Mouse (Mus musculus): ENCODE results near the gene Tusc2. TPM values are rescaled to one million over a fixed set of nuclear protein-coding genes. Genes with fewer than 3 reads are reported as not detected.

The Tusc2 gene
- total and polyA plus RNA-seq, 3 experiments, result 36.2 to 48.9 TPM; not detected in 1

GRCm38 (mm10) chr9:107599842-107600241 is 36.8 kb downstream of the Tusc2 start:
- Histone ChIP-seq H3K27ac (ENCODE audit: control insufficient read depth, low read depth, low read length) (no peak overlapping the region), H3K79me2 (ENCODE audit: control insufficient read depth, insufficient read depth, low read length, poor library complexity) (no peaks in the 10 kb centered on the region; the same call in 1 of the 2 replicates), H3K4me1 (ENCODE audit: control insufficient read depth in 1 of 2, insufficient read depth in 2 of 2, low read length in 2 of 2) (peaks cover 0 to 18% of the 10 kb centered on the region in 2 experiments; a peak in 2 of 4 replicates), H3K4me3 (ENCODE audit: control insufficient read depth in 1 of 2, insufficient read depth in 1 of 2, low read depth in 2 of 2, low read length in 2 of 2) (no peak overlapping the region), H3K9ac (ENCODE audit: control insufficient read depth, low read depth, low read length, poor library complexity, severe bottlenecking) (no peak overlapping the region), H3K36me3 (ENCODE audit: control insufficient read depth in 1 of 2, insufficient read depth in 2 of 2, low read length in 2 of 2) (peaks cover 0 to 6% of the 10 kb centered on the region in 2 experiments; a peak in 2 of 4 replicates), H3K27me3 (ENCODE audit: control insufficient read depth in 1 of 2, insufficient read depth in 2 of 2, low read length in 2 of 2) (no peaks in the 10 kb centered on the region), H3K9me3 (replicated peaks; ENCODE audit: insufficient read depth, low read length) (no peaks in the 10 kb centered on the region)
- DNase-seq (ENCODE audit: low read depth, low spot score), result no peak
- no peak for TF ChIP-seq ZC3H11A (IDR thresholded peaks at IDR 0.05; ENCODE audit: low read depth, low read length)
- no peak for TF ChIP-seq GABPA (IDR thresholded peaks at IDR 0.05; ENCODE audit: low read depth, low read length)
- no peak for TF ChIP-seq SMC3 (IDR thresholded peaks at IDR 0.05; ENCODE audit: low read depth, low read length)
- no peak for TF ChIP-seq CHD1 (IDR thresholded peaks at IDR 0.05; ENCODE audit: low read depth, low read length)
- TF ChIP-seq SIN3A (IDR thresholded peaks at IDR 0.05; ENCODE audit: low read length), result no peak
- TF ChIP-seq MAX (IDR thresholded peaks at IDR 0.05; ENCODE audit: low read length), result no peak
- no peak for TF ChIP-seq KAT2A (conservative IDR thresholded peaks at IDR 0.05; ENCODE audit: low read depth, low read length)
- no peak for TF ChIP-seq TCF12 (IDR thresholded peaks at IDR 0.05; ENCODE audit: low read depth, low read length)
- no peak for TF ChIP-seq CHD2 (IDR thresholded peaks at IDR 0.05; ENCODE audit: low read length)
- no peak for TF ChIP-seq ZNF384 (IDR thresholded peaks at IDR 0.05; ENCODE audit: low read depth, low read length)
- TF ChIP-seq MXI1 (IDR thresholded peaks at IDR 0.05; ENCODE audit: low read depth, low read length), result no peak

GRCm38 (mm10) chr9:107600745-107601144 is 37.7 kb downstream of the Tusc2 start:
- TF ChIP-seq CTCF (IDR thresholded peaks at IDR 0.05 in 2 of 3, conservative IDR thresholded peaks at IDR 0.05 in 1 of 3; ENCODE audit: control insufficient read depth in 1 of 3, insufficient read depth in 1 of 3, low read depth in 2 of 3, low read length in 3 of 3, poor library complexity in 1 of 3, severe bottlenecking in 1 of 3) (peak; percentile 41 to 56 (median 41)), ZC3H11A (IDR thresholded peaks at IDR 0.05; ENCODE audit: low read depth, low read length) (no peak)
- no peaks in the 10 kb centered on the region for H3K9me3 ChIP-seq (replicated peaks; ENCODE audit: insufficient read depth, low read length)
- DNase-seq (ENCODE audit: low read depth, low spot score), result no peak
- H3K4me1 ChIP-seq (ENCODE audit: control insufficient read depth in 1 of 2, insufficient read depth in 2 of 2, low read length in 2 of 2), result peaks cover 0 to 18% of the 10 kb centered on the region in 2 experiments; a peak in 2 of 4 replicates
- no peak overlapping the region for H3K27ac ChIP-seq (ENCODE audit: control insufficient read depth, low read depth, low read length)
- H3K9ac ChIP-seq (ENCODE audit: control insufficient read depth, low read depth, low read length, poor library complexity, severe bottlenecking), result no peak overlapping the region
- H3K79me2 ChIP-seq (ENCODE audit: control insufficient read depth, insufficient read depth, low read length, poor library complexity), result no peaks in the 10 kb centered on the region; the same call in 1 of the 2 replicates
- H3K36me3 ChIP-seq (ENCODE audit: control insufficient read depth in 1 of 2, insufficient read depth in 2 of 2, low read length in 2 of 2), result peaks cover 0 to 6% of the 10 kb centered on the region in 2 experiments; a peak in 2 of 4 replicates
- no peak overlapping the region for H3K4me3 ChIP-seq (ENCODE audit: control insufficient read depth in 1 of 2, insufficient read depth in 1 of 2, low read depth in 2 of 2, low read length in 2 of 2)
- H3K27me3 ChIP-seq (ENCODE audit: control insufficient read depth in 1 of 2, insufficient read depth in 2 of 2, low read length in 2 of 2), result no peaks in the 10 kb centered on the region

DNA sequence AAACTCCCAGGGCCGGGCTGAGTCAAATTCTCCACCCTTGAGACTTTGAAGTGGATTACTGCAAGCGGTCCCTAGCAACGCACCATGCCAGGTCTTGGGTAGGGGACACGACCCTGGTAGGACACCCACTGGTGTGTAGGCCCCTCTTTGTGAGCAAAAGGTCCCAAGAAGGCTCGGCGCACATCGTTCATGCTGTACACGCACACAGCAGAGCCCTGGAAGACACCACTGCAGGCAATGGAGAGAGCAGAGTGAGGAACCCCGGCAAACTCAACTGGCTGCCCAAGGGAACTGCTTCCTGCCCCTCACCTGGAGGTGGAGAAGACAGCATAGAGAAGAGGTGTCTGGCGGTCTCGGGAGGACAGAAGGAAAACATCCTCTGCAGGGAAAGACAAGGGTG is 38.2 kb downstream of the Tusc2 start:
- peaks cover 0 to 6% of the 10 kb centered on the region in 2 experiments; a peak in 2 of 4 replicates for H3K36me3 ChIP-seq (ENCODE audit: control insufficient read depth in 1 of 2, insufficient read depth in 2 of 2, low read length in 2 of 2)
- no peak overlapping the region for H3K27ac ChIP-seq (ENCODE audit: control insufficient read depth, low read depth, low read length)
- H3K79me2 ChIP-seq (ENCODE audit: control insufficient read depth, insufficient read depth, low read length, poor library complexity), result no peaks in the 10 kb centered on the region; the same call in 1 of the 2 replicates
- no peaks in the 10 kb centered on the region for H3K27me3 ChIP-seq (ENCODE audit: control insufficient read depth in 1 of 2, insufficient read depth in 2 of 2, low read length in 2 of 2)
- H3K9ac ChIP-seq (ENCODE audit: control insufficient read depth, low read depth, low read length, poor library complexity, severe bottlenecking), result no peak overlapping the region
- no peak overlapping the region for H3K4me3 ChIP-seq (ENCODE audit: control insufficient read depth in 1 of 2, insufficient read depth in 1 of 2, low read depth in 2 of 2, low read length in 2 of 2)
- TF ChIP-seq CTCF (IDR thresholded peaks at IDR 0.05 in 2 of 3, conservative IDR thresholded peaks at IDR 0.05 in 1 of 3; ENCODE audit: control insufficient read depth in 1 of 3, insufficient read depth in 1 of 3, low read depth in 2 of 3, low read length in 3 of 3, poor library complexity in 1 of 3, severe bottlenecking in 1 of 3) (no peak), ZNF384 (IDR thresholded peaks at IDR 0.05; ENCODE audit: low read depth, low read length) (no peak), MYB (IDR thresholded peaks at IDR 0.05; ENCODE audit: low read depth, low read length) (no peak), HCFC1 (IDR thresholded peaks at IDR 0.05; ENCODE audit: low read depth, low read length) (no peak), ZC3H11A (IDR thresholded peaks at IDR 0.05; ENCODE audit: low read depth, low read length) (no peak), ETS1 (IDR thresholded peaks at IDR 0.05; ENCODE audit: low read depth, low read length) (no peak), ELF1 (IDR thresholded peaks at IDR 0.05; ENCODE audit: low read depth, low read length) (no peak), CHD2 (IDR thresholded peaks at IDR 0.05; ENCODE audit: low read length) (no peak), POLR2A (IDR thresholded peaks at IDR 0.05; ENCODE audit: control insufficient read depth in 1 of 2, insufficient read depth in 1 of 2, low read depth in 1 of 2, low read length in 2 of 2, poor library complexity in 1 of 2) (no peak), UBTF (IDR thresholded peaks at IDR 0.05; ENCODE audit: borderline replicate concordance, insufficient read depth, low read depth, low read length) (no peak), MAX (IDR thresholded peaks at IDR 0.05; ENCODE audit: low read length) (no peak), SMC3 (IDR thresholded peaks at IDR 0.05; ENCODE audit: low read depth, low read length) (no peak), CHD1 (IDR thresholded peaks at IDR 0.05; ENCODE audit: low read depth, low read length) (no peak), ZKSCAN1 (IDR thresholded peaks at IDR 0.05; ENCODE audit: low read depth, low read length) (no peak), NELFE (IDR thresholded peaks at IDR 0.05; ENCODE audit: low read depth, low read length) (no peak), GATA1 (IDR thresholded peaks at IDR 0.05; ENCODE audit: low read depth, low read length) (no peak), BHLHE40 (IDR thresholded peaks at IDR 0.05; ENCODE audit: borderline replicate concordance, low read depth, low read length) (no peak), USF2 (IDR thresholded peaks at IDR 0.05; ENCODE audit: borderline replicate concordance in 1 of 2, insufficient read depth in 1 of 2, low read depth in 1 of 2, low read length in 2 of 2) (no peak), MAFK (IDR thresholded peaks at IDR 0.05; ENCODE audit: borderline replicate concordance, low read depth, low read length) (no peak)
- no peaks in the 10 kb centered on the region for H3K9me3 ChIP-seq (replicated peaks; ENCODE audit: insufficient read depth, low read length)
- peaks cover 0 to 16% of the 10 kb centered on the region in 2 experiments; a peak in 2 of 4 replicates for H3K4me1 ChIP-seq (ENCODE audit: control insufficient read depth in 1 of 2, insufficient read depth in 2 of 2, low read length in 2 of 2)
- DNase-seq (ENCODE audit: low read depth, low spot score), result no peak

Data from MEL (cell line).